Mouse (Mus musculus): Measurements from ENCODE around the gene Pak2. TPM values are rescaled to one million over a fixed set of nuclear protein-coding genes. Genes with fewer than 3 reads are reported as not detected.

Gene Pak2
- 33.8 and 38.3 TPM in 2 replicates for polyA plus RNA-seq (2015; fragmentation: Nextera tagmentation; extraction: Ambion mirVana)

- Histone ChIP-seq H3K36me3 (0 out of 2 replicates have a peak, but pooled peaks cover 2% of the 10 kb centered on the region), H3K4me3 (replicated peaks) (peak within 1 kb of the TSS; percentile 94), H3K9me3 (no peaks in the 10 kb centered on the region), H3K27me3 (replicated peaks) (no peaks in the 10 kb centered on the region), H3K4me2 (replicated peaks) (peak within 1 kb of the TSS; percentile 65), H3K4me1 (replicated peaks) (peaks cover 6% of the 10 kb centered on the region), H3K9ac (peak within 1 kb of the TSS; percentile 98), H3K27ac (peak within 1 kb of the TSS; percentile 97)
- under 1% methylated on average over 45 of the region's 60 CpGs for WGBS
- peak; percentile 98 for ATAC-seq
Measured at GRCm38 (mm10) chr16:32078991-32079511, at the start of gene Pak2. TSS of gene Pak2 (minus strand) at chr16:32079342.

- no peak overlapping the region for H3K4me2 ChIP-seq (replicated peaks)
- WGBS = 78% methylated on average over 4 of the region's 4 CpGs
- H3K27ac ChIP-seq = no peak overlapping the region
- no peak for ATAC-seq
- H3K9me3 ChIP-seq = no peaks in the 10 kb centered on the region
- H3K4me3 ChIP-seq (replicated peaks) = no peak overlapping the region
- no peaks in the 10 kb centered on the region for H3K4me1 ChIP-seq (replicated peaks)
- no peaks in the 10 kb centered on the region for H3K36me3 ChIP-seq
- H3K9ac ChIP-seq = no peak overlapping the region
- H3K27me3 ChIP-seq (replicated peaks) = no peaks in the 10 kb centered on the region
Measured at GRCm38 (mm10) chr16:32127046-32127445, 47.9 kb upstream of the Pak2 start.

- Histone ChIP-seq H3K9ac (no peak overlapping the region), H3K36me3 (no peaks in the 10 kb centered on the region), H3K4me3 (replicated peaks) (no peak overlapping the region), H3K9me3 (no peaks in the 10 kb centered on the region), H3K27me3 (replicated peaks) (no peaks in the 10 kb centered on the region), H3K4me2 (replicated peaks) (no peak overlapping the region), H3K27ac (no peak overlapping the region), H3K4me1 (replicated peaks) (no peaks in the 10 kb centered on the region)
- no peak for ATAC-seq
- WGBS = 89% methylated on average over 3 of the region's 3 CpGs
Measured at GRCm38 (mm10) chr16:32125364-32125763, 46.2 kb upstream of the Pak2 start.

GRCm38 (mm10) chr16:32124444-32125335 lies 45.5 kb upstream of the Pak2 start:
- no peak overlapping the region for H3K9ac ChIP-seq
- no peaks in the 10 kb centered on the region for H3K36me3 ChIP-seq
- H3K9me3 ChIP-seq = no peaks in the 10 kb centered on the region
- H3K27ac ChIP-seq = no peak overlapping the region
- WGBS = 65% methylated on average over 17 of the region's 17 CpGs
- no peaks in the 10 kb centered on the region for H3K27me3 ChIP-seq (replicated peaks)
- no peak overlapping the region for H3K4me3 ChIP-seq (replicated peaks)
- H3K4me2 ChIP-seq (replicated peaks) = no peak overlapping the region
- ATAC-seq = no peak
- no peaks in the 10 kb centered on the region for H3K4me1 ChIP-seq (replicated peaks)

GRCm38 (mm10) chr16:32124020-32124419 lies 44.9 kb upstream of the Pak2 start:
- no peak overlapping the region for H3K4me3 ChIP-seq (replicated peaks)
- H3K36me3 ChIP-seq = no peaks in the 10 kb centered on the region
- H3K4me2 ChIP-seq (replicated peaks) = no peak overlapping the region
- H3K4me1 ChIP-seq (replicated peaks) = no peaks in the 10 kb centered on the region
- H3K27ac ChIP-seq = no peak overlapping the region
- no peak for ATAC-seq
- no peaks in the 10 kb centered on the region for H3K9me3 ChIP-seq
- H3K27me3 ChIP-seq (replicated peaks) = no peaks in the 10 kb centered on the region
- H3K9ac ChIP-seq = no peak overlapping the region
- 87% methylated on average over 7 of the region's 7 CpGs for WGBS

- H3K4me1 ChIP-seq (replicated peaks) = no peaks in the 10 kb centered on the region
- H3K9ac ChIP-seq = no peak overlapping the region
- ATAC-seq = no peak
- WGBS = 76% methylated on average over 3 of the region's 3 CpGs
- H3K27me3 ChIP-seq (replicated peaks) = no peaks in the 10 kb centered on the region
- H3K9me3 ChIP-seq = no peaks in the 10 kb centered on the region
- no peak overlapping the region for H3K27ac ChIP-seq
- no peak overlapping the region for H3K4me3 ChIP-seq (replicated peaks)
- no peak overlapping the region for H3K4me2 ChIP-seq (replicated peaks)
- no peaks in the 10 kb centered on the region for H3K36me3 ChIP-seq
Measured at GRCm38 (mm10) chr16:32120454-32120853, 41.3 kb upstream of the Pak2 start.

GRCm38 (mm10) chr16:32116186-32116585 lies 37.0 kb upstream of the Pak2 start:
- ATAC-seq = 0 out of 2 replicates have a peak, but pooled peaks have one; percentile 39
- Histone ChIP-seq H3K27me3 (replicated peaks) (no peaks in the 10 kb centered on the region), H3K4me2 (replicated peaks) (no peak overlapping the region), H3K27ac (no peak overlapping the region), H3K4me3 (replicated peaks) (no peak overlapping the region), H3K36me3 (no peaks in the 10 kb centered on the region), H3K9me3 (no peaks in the 10 kb centered on the region), H3K4me1 (replicated peaks) (no peaks in the 10 kb centered on the region), H3K9ac (no peak overlapping the region)
- 24% methylated on average over 5 of the region's 5 CpGs for WGBS

GRCm38 (mm10) chr16:32115781-32116180 lies 36.6 kb upstream of the Pak2 start:
- H3K36me3 ChIP-seq = no peaks in the 10 kb centered on the region

GRCm38 (mm10) chr16:32114968-32115695 lies 36.0 kb upstream of the Pak2 start:
- 14% methylated on average over 15 of the region's 15 CpGs for WGBS
- ATAC-seq = peak; percentile 67
- Histone ChIP-seq H3K9me3 (no peaks in the 10 kb centered on the region), H3K36me3 (no peaks in the 10 kb centered on the region), H3K27ac (no peak overlapping the region), H3K4me3 (replicated peaks) (no peak overlapping the region), H3K27me3 (replicated peaks) (no peaks in the 10 kb centered on the region), H3K4me2 (replicated peaks) (peak overlapping the region; percentile 9; the same call in 1 of the 2 replicates), H3K4me1 (replicated peaks) (no peaks in the 10 kb centered on the region), H3K9ac (no peak overlapping the region)

More at GRCm38 (mm10) chr16:32115781-32116180, 36.6 kb upstream of the Pak2 start:
- Histone ChIP-seq H3K4me2 (replicated peaks) (no peak overlapping the region), H3K9me3 (no peaks in the 10 kb centered on the region), H3K4me3 (replicated peaks) (no peak overlapping the region), H3K9ac (no peak overlapping the region), H3K27me3 (replicated peaks) (no peaks in the 10 kb centered on the region), H3K27ac (no peak overlapping the region), H3K4me1 (replicated peaks) (no peaks in the 10 kb centered on the region)
- WGBS = 56% methylated on average over 6 of the region's 6 CpGs
- ATAC-seq = no peak; the same call in 1 of the 2 replicates

- H3K4me1 ChIP-seq (replicated peaks) = no peaks in the 10 kb centered on the region
- 83% methylated on average over 10 of the region's 10 CpGs for WGBS
- no peaks in the 10 kb centered on the region for H3K36me3 ChIP-seq
- H3K4me2 ChIP-seq (replicated peaks) = no peak overlapping the region
- H3K9me3 ChIP-seq = no peaks in the 10 kb centered on the region
- H3K9ac ChIP-seq = no peak overlapping the region
- ATAC-seq = no peak
- H3K4me3 ChIP-seq (replicated peaks) = no peak overlapping the region
- no peak overlapping the region for H3K27ac ChIP-seq
- no peaks in the 10 kb centered on the region for H3K27me3 ChIP-seq (replicated peaks)
Measured at GRCm38 (mm10) chr16:32114406-32114805, 35.3 kb upstream of the Pak2 start.

GRCm38 (mm10) chr16:32113541-32114218 lies 34.5 kb upstream of the Pak2 start:
- Histone ChIP-seq H3K36me3 (no peaks in the 10 kb centered on the region), H3K4me3 (replicated peaks) (no peak overlapping the region), H3K9ac (no peak overlapping the region), H3K27me3 (replicated peaks) (no peaks in the 10 kb centered on the region), H3K27ac (peak overlapping the region; percentile 7; the same call in 1 of the 2 replicates), H3K9me3 (no peaks in the 10 kb centered on the region), H3K4me2 (replicated peaks) (no peak overlapping the region), H3K4me1 (replicated peaks) (no peaks in the 10 kb centered on the region)
- 64% methylated on average over 23 of the region's 23 CpGs for WGBS
- 0 out of 2 replicates have a peak, but pooled peaks have one; percentile 45 for ATAC-seq
